Mouse (Mus musculus): Measurements from ENCODE around the gene Inpp5a. TPM values are rescaled to one million over a fixed set of nuclear protein-coding genes. Genes with fewer than 3 reads are reported as not detected.

The Inpp5a gene
- total and polyA plus RNA-seq, 2 experiments from 2014 or later = 43.4 to 65.2 TPM

GRCm38 (mm10) chr7:139452199-139452598 lies 63.3 kb downstream of the Inpp5a start:
- Histone ChIP-seq H3K27ac (ENCODE audit: low read depth) (peak overlapping the region; percentile 77), H3K9ac (replicated peaks; ENCODE audit: low read depth, low read length) (no peak overlapping the region), H3K9me3 (replicated peaks; ENCODE audit: control insufficient read depth, low read length) (no peaks in the 10 kb centered on the region), H3K27me3 (ENCODE audit: control insufficient read depth, insufficient read depth, low read length) (no peaks in the 10 kb centered on the region), H3K4me1 (ENCODE audit: control insufficient read depth, insufficient read depth) (peaks cover 50% of the 10 kb centered on the region), H3K4me2 (ENCODE audit: low read depth, low read length) (no peak overlapping the region), H3K36me3 (replicated peaks; ENCODE audit: control insufficient read depth, insufficient read depth, low read length) (0 out of 2 replicates have a peak, but pooled peaks cover 11% of the 10 kb centered on the region), H3K4me3 (ENCODE audit: low read depth, low read length) (no peak overlapping the region)
- ATAC-seq (ENCODE audit: insufficient read depth, low read depth) (peak; percentile 82), DNase-seq (ENCODE audit: low spot score) (no peak)
- no peak for TF ChIP-seq CTCF (IDR thresholded peaks at IDR 0.05; ENCODE audit: low read depth)
- no peak for TF ChIP-seq EP300 (IDR thresholded peaks at IDR 0.05; ENCODE audit: low read depth)
- WGBS = 27% methylated on average over 2 of the region's 2 CpGs

- H3K4me1 ChIP-seq (ENCODE audit: control insufficient read depth, insufficient read depth) = peaks cover 50% of the 10 kb centered on the region
- H3K9ac ChIP-seq (replicated peaks; ENCODE audit: low read depth, low read length) = no peak overlapping the region
- no peaks in the 10 kb centered on the region for H3K9me3 ChIP-seq (replicated peaks; ENCODE audit: control insufficient read depth, low read length)
- no peak for TF ChIP-seq EP300 (IDR thresholded peaks at IDR 0.05; ENCODE audit: low read depth)
- no peak for TF ChIP-seq CTCF (IDR thresholded peaks at IDR 0.05; ENCODE audit: low read depth)
- ATAC-seq (ENCODE audit: insufficient read depth, low read depth) (no peak), DNase-seq (ENCODE audit: low spot score) (no peak)
- no peak overlapping the region for H3K4me3 ChIP-seq (ENCODE audit: low read depth, low read length)
- no peaks in the 10 kb centered on the region for H3K27me3 ChIP-seq (ENCODE audit: control insufficient read depth, insufficient read depth, low read length)
- H3K36me3 ChIP-seq (replicated peaks; ENCODE audit: control insufficient read depth, insufficient read depth, low read length) = 0 out of 2 replicates have a peak, but pooled peaks cover 13% of the 10 kb centered on the region
- WGBS = 50% methylated on average over 1 of the region's 1 CpGs
- no peak overlapping the region for H3K4me2 ChIP-seq (ENCODE audit: low read depth, low read length)
- no peak overlapping the region for H3K27ac ChIP-seq (ENCODE audit: low read depth)
Observed at GRCm38 (mm10) chr7:139453198-139453597, 64.3 kb downstream of the Inpp5a start.

GRCm38 (mm10) chr7:139454285-139454684 lies 65.4 kb downstream of the Inpp5a start:
- Histone ChIP-seq H3K9me3 (replicated peaks; ENCODE audit: control insufficient read depth, low read length) (no peaks in the 10 kb centered on the region), H3K36me3 (replicated peaks; ENCODE audit: control insufficient read depth, insufficient read depth, low read length) (peaks cover 23% of the 10 kb centered on the region; the same call in 1 of the 2 replicates), H3K27me3 (ENCODE audit: control insufficient read depth, insufficient read depth, low read length) (no peaks in the 10 kb centered on the region), H3K4me2 (ENCODE audit: low read depth, low read length) (no peak overlapping the region), H3K9ac (replicated peaks; ENCODE audit: low read depth, low read length) (no peak overlapping the region), H3K27ac (ENCODE audit: low read depth) (no peak overlapping the region), H3K4me1 (ENCODE audit: control insufficient read depth, insufficient read depth) (peaks cover 47% of the 10 kb centered on the region), H3K4me3 (ENCODE audit: low read depth, low read length) (no peak overlapping the region)
- WGBS = 70% methylated on average over 3 of the region's 3 CpGs
- no peak for DNase-seq (ENCODE audit: low spot score)
- ATAC-seq (ENCODE audit: insufficient read depth, low read depth) = no peak
- no peak for TF ChIP-seq CTCF (IDR thresholded peaks at IDR 0.05; ENCODE audit: low read depth)

- no peak overlapping the region for H3K4me3 ChIP-seq (ENCODE audit: low read depth, low read length)
- 70% methylated on average over 6 of the region's 6 CpGs for WGBS
- ATAC-seq (ENCODE audit: insufficient read depth, low read depth) = no peak
Observed at GRCm38 (mm10) chr7:139456759-139457158, 67.8 kb downstream of the Inpp5a start.

GRCm38 (mm10) chr7:139461344-139461743 lies 72.4 kb downstream of the Inpp5a start:
- Histone ChIP-seq H3K4me1 (ENCODE audit: control insufficient read depth, insufficient read depth) (peaks cover 25% of the 10 kb centered on the region), H3K27me3 (ENCODE audit: control insufficient read depth, insufficient read depth, low read length) (no peaks in the 10 kb centered on the region), H3K9me3 (replicated peaks; ENCODE audit: control insufficient read depth, low read length) (no peaks in the 10 kb centered on the region), H3K36me3 (replicated peaks; ENCODE audit: control insufficient read depth, insufficient read depth, low read length) (peaks cover 25% of the 10 kb centered on the region; the same call in 1 of the 2 replicates), H3K4me3 (ENCODE audit: low read depth, low read length) (no peak overlapping the region), H3K27ac (ENCODE audit: low read depth) (no peak overlapping the region), H3K9ac (replicated peaks; ENCODE audit: low read depth, low read length) (no peak overlapping the region), H3K4me2 (ENCODE audit: low read depth, low read length) (no peak overlapping the region)
- TF ChIP-seq EP300 (IDR thresholded peaks at IDR 0.05; ENCODE audit: low read depth) (no peak), CTCF (IDR thresholded peaks at IDR 0.05; ENCODE audit: low read depth) (no peak)
- ATAC-seq (ENCODE audit: insufficient read depth, low read depth) = no peak
- 90% methylated on average over 12 of the region's 12 CpGs for WGBS
- no peak for DNase-seq (ENCODE audit: low spot score)

More at GRCm38 (mm10) chr7:139456759-139457158, 67.8 kb downstream of the Inpp5a start:
- Histone ChIP-seq H3K36me3 (replicated peaks; ENCODE audit: control insufficient read depth, insufficient read depth, low read length) (peaks cover 28% of the 10 kb centered on the region; the same call in 1 of the 2 replicates), H3K9me3 (replicated peaks; ENCODE audit: control insufficient read depth, low read length) (no peaks in the 10 kb centered on the region), H3K4me2 (ENCODE audit: low read depth, low read length) (no peak overlapping the region), H3K27me3 (ENCODE audit: control insufficient read depth, insufficient read depth, low read length) (no peaks in the 10 kb centered on the region), H3K4me1 (ENCODE audit: control insufficient read depth, insufficient read depth) (peaks cover 22% of the 10 kb centered on the region), H3K9ac (replicated peaks; ENCODE audit: low read depth, low read length) (no peak overlapping the region), H3K27ac (ENCODE audit: low read depth) (no peak overlapping the region)
- TF ChIP-seq EP300 (IDR thresholded peaks at IDR 0.05; ENCODE audit: low read depth) = no peak
- no peak for TF ChIP-seq CTCF (IDR thresholded peaks at IDR 0.05; ENCODE audit: low read depth)
- DNase-seq (ENCODE audit: low spot score) = no peak

- 61% methylated on average over 10 of the region's 10 CpGs for WGBS
- DNase-seq (ENCODE audit: low spot score) = no peak
- H3K27me3 ChIP-seq (ENCODE audit: control insufficient read depth, insufficient read depth, low read length) = no peaks in the 10 kb centered on the region
- H3K4me1 ChIP-seq (ENCODE audit: control insufficient read depth, insufficient read depth) = peaks cover 33% of the 10 kb centered on the region
- TF ChIP-seq CTCF (IDR thresholded peaks at IDR 0.05; ENCODE audit: low read depth) (no peak), EP300 (IDR thresholded peaks at IDR 0.05; ENCODE audit: low read depth) (no peak)
- ATAC-seq (ENCODE audit: insufficient read depth, low read depth) = 0 out of 2 replicates have a peak, but pooled peaks have one; percentile 6
- no peak overlapping the region for H3K4me2 ChIP-seq (ENCODE audit: low read depth, low read length)
- no peak overlapping the region for H3K9ac ChIP-seq (replicated peaks; ENCODE audit: low read depth, low read length)
- H3K36me3 ChIP-seq (replicated peaks; ENCODE audit: control insufficient read depth, insufficient read depth, low read length) = peaks cover 17% of the 10 kb centered on the region; the same call in 1 of the 2 replicates
- H3K9me3 ChIP-seq (replicated peaks; ENCODE audit: control insufficient read depth, low read length) = no peaks in the 10 kb centered on the region
- no peak overlapping the region for H3K4me3 ChIP-seq (ENCODE audit: low read depth, low read length)
- H3K27ac ChIP-seq (ENCODE audit: low read depth) = no peak overlapping the region
Observed at GRCm38 (mm10) chr7:139462142-139462541, 73.2 kb downstream of the Inpp5a start.

All from heart, postnatal 0 days (tissue).